Mouse (Mus musculus) spleen, adult 2 months (tissue): Measurements from ENCODE around the gene Tars2.

Experiments
- CTCF ChIP-seq: fragments of 200-500 bp; IDR thresholded peaks from 2 replicates; pipeline ENCODE4 v1.5.1; 2011; ENCODE audit warnings: mild to moderate bottlenecking, inconsistent platforms; ENCODE audit not compliant: insufficient read depth, insufficient read length, insufficient replicate concordance; ENCODE audit errors: extremely low read depth
- POLR2A ChIP-seq: fragments of 200-500 bp; IDR thresholded peaks from 2 replicates; pipeline ENCODE4 v1.6.1; 2011; ENCODE audit warnings: low read depth, low read length, inconsistent platforms

- TF ChIP-seq CTCF (no peak), POLR2A (no peak)
Measured at GRCm38 (mm10) chr3:95760106-95760505, at the start of gene Tars2.
